Mouse (Mus musculus): ENCODE results near the gene Ankmy1. TPM values are rescaled to one million over a fixed set of nuclear protein-coding genes. Genes with fewer than 3 reads are reported as not detected.

The Ankmy1 gene
- polyA plus RNA-seq, 1 experiment, result 0.25 TPM

GRCm38 (mm10) chr1:92879266-92879665, 23.4 kb downstream of the Ankmy1 start:
- TF ChIP-seq POLR2A (IDR thresholded peaks at IDR 0.05; ENCODE audit: low read depth, low read length), result no peak
- no peak for TF ChIP-seq CTCF (IDR thresholded peaks at IDR 0.05; ENCODE audit: borderline replicate concordance, insufficient read depth, low read length)
- Histone ChIP-seq H3K27ac (ENCODE audit: insufficient read depth, low read length) (no peak overlapping the region), H3K4me1 (ENCODE audit: control insufficient read depth, insufficient read depth, low read length) (no peaks in the 10 kb centered on the region), H3K4me3 (ENCODE audit: insufficient read depth, low read length) (no peak overlapping the region)

DNA sequence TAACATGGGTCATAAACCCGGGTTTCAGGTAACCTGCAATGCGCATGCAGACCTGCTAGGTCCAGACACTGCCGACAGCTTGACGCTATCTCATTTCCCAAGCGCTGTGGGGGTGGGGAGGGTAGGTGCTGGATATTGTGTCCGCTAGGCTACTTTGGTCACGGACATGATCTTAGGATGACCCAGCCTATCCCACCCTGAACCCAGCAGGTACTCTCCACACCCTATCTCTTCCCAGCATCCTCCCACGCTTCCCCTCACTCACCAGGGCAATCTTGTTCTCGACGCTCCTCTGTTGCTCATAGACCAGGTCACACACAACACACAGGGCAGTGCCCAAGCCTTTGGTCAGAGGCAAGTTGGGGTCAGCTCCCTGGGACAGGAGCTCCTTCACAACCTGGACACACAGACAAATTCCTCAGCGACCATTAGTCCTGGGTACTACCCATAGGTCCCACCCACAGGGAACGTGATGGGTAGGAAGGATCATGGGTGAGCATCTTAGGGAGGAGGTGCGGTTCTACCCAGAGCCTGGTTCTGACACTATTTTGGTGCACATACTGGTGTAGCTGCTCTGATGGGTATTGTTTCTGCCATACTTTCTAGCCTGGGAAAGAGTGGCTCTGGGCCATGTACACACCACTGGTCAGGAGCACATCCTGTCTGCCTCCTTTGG, 24.5 kb downstream of the Ankmy1 start:
- Histone ChIP-seq H3K4me3 (ENCODE audit: insufficient read depth, low read length) (no peak overlapping the region), H3K4me1 (ENCODE audit: control insufficient read depth, insufficient read depth, low read length) (no peaks in the 10 kb centered on the region), H3K27ac (ENCODE audit: insufficient read depth, low read length) (no peak overlapping the region)
- no peak for TF ChIP-seq CTCF (IDR thresholded peaks at IDR 0.05; ENCODE audit: borderline replicate concordance, insufficient read depth, low read length)
- TF ChIP-seq POLR2A (IDR thresholded peaks at IDR 0.05; ENCODE audit: low read depth, low read length), result no peak

DNA sequence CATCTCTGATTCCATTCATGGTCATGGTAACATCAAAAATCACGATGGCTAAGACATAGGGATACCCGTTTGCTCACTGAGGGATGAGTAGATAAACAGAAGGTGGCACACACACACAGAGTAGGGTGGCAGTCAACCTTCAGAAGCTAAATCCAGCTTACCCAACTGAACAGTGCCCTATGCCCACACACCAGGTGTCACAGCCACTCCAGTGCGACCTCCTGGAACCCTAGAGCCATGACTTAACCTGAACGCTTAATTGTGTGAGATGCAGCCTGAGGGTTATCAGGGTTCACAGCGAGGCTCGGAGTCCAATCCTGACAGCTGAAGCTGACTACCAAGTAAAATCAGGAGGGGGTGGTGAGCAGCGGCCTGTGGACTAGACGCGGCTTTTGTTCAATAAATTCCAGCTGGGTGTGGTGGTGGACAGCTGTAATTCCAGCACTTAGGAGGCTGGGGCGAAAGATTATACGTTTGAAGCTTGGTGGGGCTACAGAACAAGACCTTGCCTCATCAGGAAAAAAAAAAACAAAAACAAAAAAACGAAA, 25.2 kb downstream of the Ankmy1 start:
- TF ChIP-seq CTCF (IDR thresholded peaks at IDR 0.05; ENCODE audit: borderline replicate concordance, insufficient read depth, low read length) (no peak), POLR2A (IDR thresholded peaks at IDR 0.05; ENCODE audit: low read depth, low read length) (no peak)
- no peak overlapping the region for H3K27ac ChIP-seq (ENCODE audit: insufficient read depth, low read length)
- no peak overlapping the region for H3K4me3 ChIP-seq (ENCODE audit: insufficient read depth, low read length)
- H3K4me1 ChIP-seq (ENCODE audit: control insufficient read depth, insufficient read depth, low read length), result no peaks in the 10 kb centered on the region

DNA sequence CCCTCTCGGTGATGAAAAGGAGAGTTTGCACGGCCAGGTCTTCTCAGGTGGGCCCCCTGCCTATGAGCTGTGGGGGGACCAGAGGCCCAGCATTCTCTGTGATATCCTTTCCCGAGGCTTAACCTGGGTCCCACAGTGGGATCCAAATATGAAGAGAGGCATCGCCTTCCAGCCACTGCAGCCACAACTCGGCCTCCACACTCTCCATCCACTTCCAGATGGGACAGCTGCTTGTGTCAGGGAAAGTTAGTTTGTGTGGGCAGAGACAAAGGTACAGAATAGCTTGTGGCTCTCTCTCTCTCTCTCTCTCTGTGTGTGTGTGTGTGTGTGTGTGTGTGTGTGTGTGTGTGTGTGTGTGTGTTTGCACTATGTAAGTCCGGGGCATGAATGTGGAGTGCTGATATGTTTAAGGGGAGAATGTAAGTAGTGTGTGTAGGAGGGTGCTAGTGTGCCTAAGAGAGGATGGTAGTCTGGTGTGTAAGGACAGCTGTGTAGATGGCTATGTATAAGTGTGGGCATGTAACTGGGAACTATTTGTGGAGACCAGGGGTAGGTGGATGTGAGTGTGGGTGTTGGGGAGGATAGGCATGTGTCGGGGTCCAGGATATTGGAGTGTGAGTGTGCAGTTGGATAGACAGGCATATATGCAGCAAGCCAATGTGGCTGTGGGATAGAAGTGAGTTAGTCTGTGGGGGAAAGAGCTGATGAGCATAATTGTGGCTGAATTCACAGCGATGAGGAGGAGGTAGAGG, 27.2 kb downstream of the Ankmy1 start:
- Histone ChIP-seq H3K27ac (ENCODE audit: insufficient read depth, low read length) (no peak overlapping the region), H3K4me1 (ENCODE audit: control insufficient read depth, insufficient read depth, low read length) (no peaks in the 10 kb centered on the region), H3K4me3 (ENCODE audit: insufficient read depth, low read length) (no peak overlapping the region)
- TF ChIP-seq POLR2A (IDR thresholded peaks at IDR 0.05; ENCODE audit: low read depth, low read length), result no peak
- TF ChIP-seq CTCF (IDR thresholded peaks at IDR 0.05; ENCODE audit: borderline replicate concordance, insufficient read depth, low read length), result no peak

DNA sequence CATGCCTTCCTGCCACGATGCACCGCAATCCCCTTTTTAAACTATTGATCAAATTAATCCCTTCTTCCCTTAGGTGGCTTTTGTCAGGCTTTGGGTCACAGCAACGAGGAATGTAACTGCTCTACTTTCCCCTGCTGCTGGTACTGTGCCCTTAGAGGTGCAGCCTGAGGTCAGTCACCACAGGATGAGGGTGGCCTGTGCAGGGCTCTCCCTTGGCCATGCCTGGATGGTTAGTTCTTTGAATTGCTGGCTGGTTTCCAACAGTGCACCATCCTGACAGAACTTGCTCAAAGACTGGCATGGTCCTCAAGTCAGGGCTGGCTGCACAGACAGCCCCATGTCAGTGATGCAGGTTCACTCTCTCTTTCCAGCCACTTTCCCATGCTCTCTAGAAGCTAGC, 28.7 kb downstream of the Ankmy1 start:
- H3K4me1 ChIP-seq (ENCODE audit: control insufficient read depth, insufficient read depth, low read length), result no peaks in the 10 kb centered on the region
- no peak overlapping the region for H3K27ac ChIP-seq (ENCODE audit: insufficient read depth, low read length)
- TF ChIP-seq POLR2A (IDR thresholded peaks at IDR 0.05; ENCODE audit: low read depth, low read length) (no peak), CTCF (IDR thresholded peaks at IDR 0.05; ENCODE audit: borderline replicate concordance, insufficient read depth, low read length) (no peak)

GRCm38 (mm10) chr1:92872666-92873065, 30.0 kb downstream of the Ankmy1 start:
- TF ChIP-seq POLR2A (IDR thresholded peaks at IDR 0.05; ENCODE audit: low read depth, low read length) (no peak), CTCF (IDR thresholded peaks at IDR 0.05; ENCODE audit: borderline replicate concordance, insufficient read depth, low read length) (no peak)
- H3K27ac ChIP-seq (ENCODE audit: insufficient read depth, low read length), result no peak overlapping the region

More for the DNA sequence above, 28.7 kb downstream of the Ankmy1 start:
- no peak overlapping the region for H3K4me3 ChIP-seq (ENCODE audit: insufficient read depth, low read length)

GRCm38 (mm10) chr1:92869985-92870384, 32.7 kb downstream of the Ankmy1 start:
- no peak for TF ChIP-seq CTCF (IDR thresholded peaks at IDR 0.05; ENCODE audit: borderline replicate concordance, insufficient read depth, low read length)
- no peak for TF ChIP-seq POLR2A (IDR thresholded peaks at IDR 0.05; ENCODE audit: low read depth, low read length)
- no peak overlapping the region for H3K27ac ChIP-seq (ENCODE audit: insufficient read depth, low read length)
- no peak overlapping the region for H3K4me3 ChIP-seq (ENCODE audit: insufficient read depth, low read length)
- no peaks in the 10 kb centered on the region for H3K4me1 ChIP-seq (ENCODE audit: control insufficient read depth, insufficient read depth, low read length)

More at GRCm38 (mm10) chr1:92872666-92873065, 30.0 kb downstream of the Ankmy1 start:
- Histone ChIP-seq H3K4me1 (ENCODE audit: control insufficient read depth, insufficient read depth, low read length) (no peaks in the 10 kb centered on the region), H3K4me3 (ENCODE audit: insufficient read depth, low read length) (no peak overlapping the region)

- H3K27ac ChIP-seq (ENCODE audit: insufficient read depth, low read length), result no peak overlapping the region
- no peaks in the 10 kb centered on the region for H3K4me1 ChIP-seq (ENCODE audit: control insufficient read depth, insufficient read depth, low read length)
- no peak overlapping the region for H3K4me3 ChIP-seq (ENCODE audit: insufficient read depth, low read length)
- TF ChIP-seq POLR2A (IDR thresholded peaks at IDR 0.05; ENCODE audit: low read depth, low read length), result no peak
- no peak for TF ChIP-seq CTCF (IDR thresholded peaks at IDR 0.05; ENCODE audit: borderline replicate concordance, insufficient read depth, low read length)
These were observed 36.5 kb downstream of the Ankmy1 start for GRCm38 (mm10) chr1:92866170-92866569.

- H3K4me1 ChIP-seq (ENCODE audit: control insufficient read depth, insufficient read depth, low read length), result no peaks in the 10 kb centered on the region
- H3K4me3 ChIP-seq (ENCODE audit: insufficient read depth, low read length), result no peak overlapping the region
- no peak overlapping the region for H3K27ac ChIP-seq (ENCODE audit: insufficient read depth, low read length)
- TF ChIP-seq POLR2A (IDR thresholded peaks at IDR 0.05; ENCODE audit: low read depth, low read length) (no peak), CTCF (IDR thresholded peaks at IDR 0.05; ENCODE audit: borderline replicate concordance, insufficient read depth, low read length) (no peak)
These were observed 39.4 kb downstream of the Ankmy1 start for GRCm38 (mm10) chr1:92863268-92863667.

GRCm38 (mm10) chr1:92861503-92861902, 41.2 kb downstream of the Ankmy1 start:
- Histone ChIP-seq H3K4me1 (ENCODE audit: control insufficient read depth, insufficient read depth, low read length) (no peaks in the 10 kb centered on the region), H3K4me3 (ENCODE audit: insufficient read depth, low read length) (no peak overlapping the region), H3K27ac (ENCODE audit: insufficient read depth, low read length) (no peak overlapping the region)
- TF ChIP-seq CTCF (IDR thresholded peaks at IDR 0.05; ENCODE audit: borderline replicate concordance, insufficient read depth, low read length), result no peak
- TF ChIP-seq POLR2A (IDR thresholded peaks at IDR 0.05; ENCODE audit: low read depth, low read length), result no peak

Data from embryonic fibroblast, embryonic 13.5 days (primary cell).